Mouse (Mus musculus): ENCODE data around the gene 2300002M23Rik. TPM values are rescaled to one million over a fixed set of nuclear protein-coding genes. Genes with fewer than 3 reads are reported as not detected.

The 2300002M23Rik gene
- polyA plus RNA-seq, 1 experiment from 2014 or later: not detected

- Histone ChIP-seq H3K9ac (replicated peaks) (no peak overlapping the region), H3K4me1 (ENCODE audit: insufficient read depth) (no peaks in the 10 kb centered on the region), H3K9me3 (ENCODE audit: low read length) (no peaks in the 10 kb centered on the region), H3K4me3 (ENCODE audit: low read depth, low read length) (no peak overlapping the region), H3K36me3 (replicated peaks; ENCODE audit: insufficient read depth, low read length) (0 out of 2 replicates have a peak, but pooled peaks cover 3% of the 10 kb centered on the region), H3K27me3 (ENCODE audit: insufficient read depth, low read length) (no peaks in the 10 kb centered on the region), H3K27ac (ENCODE audit: low read depth) (no peak overlapping the region), H3K4me2 (ENCODE audit: low read depth, low read length) (no peak overlapping the region)
- DNase-seq (peak; percentile 73), ATAC-seq (peak; percentile 56; the same call in 1 of the 2 replicates)
- TF ChIP-seq EP300 (IDR thresholded peaks at IDR 0.05; ENCODE audit: low read depth): no peak
- peak; percentile 94 for TF ChIP-seq CTCF (IDR thresholded peaks at IDR 0.05; ENCODE audit: low read depth)
- WGBS (ENCODE audit: insufficient replicate concordance): 9% methylated on average over 6 of the region's 6 CpGs
These were observed 32.9 kb upstream of the 2300002M23Rik start for GRCm38 (mm10) chr17:35534343-35534742.

- H3K36me3 ChIP-seq (replicated peaks; ENCODE audit: insufficient read depth, low read length): no peaks in the 10 kb centered on the region
- H3K4me1 ChIP-seq (ENCODE audit: insufficient read depth): no peaks in the 10 kb centered on the region
- TF ChIP-seq EP300 (IDR thresholded peaks at IDR 0.05; ENCODE audit: low read depth): no peak
- no peak for TF ChIP-seq CTCF (IDR thresholded peaks at IDR 0.05; ENCODE audit: low read depth)
- H3K4me2 ChIP-seq (ENCODE audit: low read depth, low read length): no peak overlapping the region
- no peak overlapping the region for H3K9ac ChIP-seq (replicated peaks)
- DNase-seq: no peak
- WGBS (ENCODE audit: insufficient replicate concordance): 84% methylated on average over 4 of the region's 4 CpGs
- no peak for ATAC-seq
- no peak overlapping the region for H3K4me3 ChIP-seq (ENCODE audit: low read depth, low read length)
- no peaks in the 10 kb centered on the region for H3K27me3 ChIP-seq (ENCODE audit: insufficient read depth, low read length)
- H3K27ac ChIP-seq (ENCODE audit: low read depth): no peak overlapping the region
- no peaks in the 10 kb centered on the region for H3K9me3 ChIP-seq (ENCODE audit: low read length)
These were observed 29.8 kb upstream of the 2300002M23Rik start for GRCm38 (mm10) chr17:35537421-35537820.

GRCm38 (mm10) chr17:35538476-35538875 lies 28.8 kb upstream of the 2300002M23Rik start:
- Histone ChIP-seq H3K4me2 (ENCODE audit: low read depth, low read length) (no peak overlapping the region), H3K27me3 (ENCODE audit: insufficient read depth, low read length) (no peaks in the 10 kb centered on the region), H3K9me3 (ENCODE audit: low read length) (no peaks in the 10 kb centered on the region), H3K36me3 (replicated peaks; ENCODE audit: insufficient read depth, low read length) (no peaks in the 10 kb centered on the region), H3K4me1 (ENCODE audit: insufficient read depth) (no peaks in the 10 kb centered on the region), H3K27ac (ENCODE audit: low read depth) (no peak overlapping the region), H3K9ac (replicated peaks) (no peak overlapping the region), H3K4me3 (ENCODE audit: low read depth, low read length) (no peak overlapping the region)
- TF ChIP-seq EP300 (IDR thresholded peaks at IDR 0.05; ENCODE audit: low read depth) (no peak), CTCF (IDR thresholded peaks at IDR 0.05; ENCODE audit: low read depth) (no peak)
- ATAC-seq (no peak), DNase-seq (no peak)
- WGBS (ENCODE audit: insufficient replicate concordance): 52% methylated on average over 1 of the region's 1 CpGs

- no peaks in the 10 kb centered on the region for H3K9me3 ChIP-seq (ENCODE audit: low read length)
- TF ChIP-seq CTCF (IDR thresholded peaks at IDR 0.05; ENCODE audit: low read depth) (no peak), EP300 (IDR thresholded peaks at IDR 0.05; ENCODE audit: low read depth) (no peak)
- ATAC-seq: no peak
- no peak overlapping the region for H3K27ac ChIP-seq (ENCODE audit: low read depth)
- no peak overlapping the region for H3K9ac ChIP-seq (replicated peaks)
- no peaks in the 10 kb centered on the region for H3K36me3 ChIP-seq (replicated peaks; ENCODE audit: insufficient read depth, low read length)
- 54% methylated on average over 10 of the region's 10 CpGs for WGBS (ENCODE audit: insufficient replicate concordance)
- no peaks in the 10 kb centered on the region for H3K4me1 ChIP-seq (ENCODE audit: insufficient read depth)
- no peaks in the 10 kb centered on the region for H3K27me3 ChIP-seq (ENCODE audit: insufficient read depth, low read length)
- no peak for DNase-seq
- no peak overlapping the region for H3K4me3 ChIP-seq (ENCODE audit: low read depth, low read length)
- no peak overlapping the region for H3K4me2 ChIP-seq (ENCODE audit: low read depth, low read length)
These were observed 27.7 kb upstream of the 2300002M23Rik start for GRCm38 (mm10) chr17:35539540-35539939.

GRCm38 (mm10) chr17:35542761-35543411 lies 24.4 kb upstream of the 2300002M23Rik start:
- Histone ChIP-seq H3K27ac (ENCODE audit: low read depth) (no peak overlapping the region), H3K36me3 (replicated peaks; ENCODE audit: insufficient read depth, low read length) (no peaks in the 10 kb centered on the region), H3K4me3 (ENCODE audit: low read depth, low read length) (no peak overlapping the region), H3K4me2 (ENCODE audit: low read depth, low read length) (no peak overlapping the region), H3K9me3 (ENCODE audit: low read length) (no peaks in the 10 kb centered on the region), H3K9ac (replicated peaks) (no peak overlapping the region), H3K27me3 (ENCODE audit: insufficient read depth, low read length) (no peaks in the 10 kb centered on the region), H3K4me1 (ENCODE audit: insufficient read depth) (no peaks in the 10 kb centered on the region)
- ATAC-seq (no peak), DNase-seq (no peak)
- no peak for TF ChIP-seq EP300 (IDR thresholded peaks at IDR 0.05; ENCODE audit: low read depth)
- TF ChIP-seq CTCF (IDR thresholded peaks at IDR 0.05; ENCODE audit: low read depth): no peak
- 70% methylated on average over 15 of the region's 15 CpGs for WGBS (ENCODE audit: insufficient replicate concordance)

- ATAC-seq (no peak), DNase-seq (no peak)
- H3K4me1 ChIP-seq (ENCODE audit: insufficient read depth): no peaks in the 10 kb centered on the region
- H3K27ac ChIP-seq (ENCODE audit: low read depth): no peak overlapping the region
- no peak overlapping the region for H3K4me3 ChIP-seq (ENCODE audit: low read depth, low read length)
- WGBS (ENCODE audit: insufficient replicate concordance): 54% methylated on average over 14 of the region's 14 CpGs
- TF ChIP-seq CTCF (IDR thresholded peaks at IDR 0.05; ENCODE audit: low read depth) (no peak), EP300 (IDR thresholded peaks at IDR 0.05; ENCODE audit: low read depth) (no peak)
- H3K36me3 ChIP-seq (replicated peaks; ENCODE audit: insufficient read depth, low read length): no peaks in the 10 kb centered on the region
- H3K4me2 ChIP-seq (ENCODE audit: low read depth, low read length): no peak overlapping the region
- H3K9me3 ChIP-seq (ENCODE audit: low read length): no peaks in the 10 kb centered on the region
- H3K27me3 ChIP-seq (ENCODE audit: insufficient read depth, low read length): no peaks in the 10 kb centered on the region
- no peak overlapping the region for H3K9ac ChIP-seq (replicated peaks)
These were observed 23.8 kb upstream of the 2300002M23Rik start for GRCm38 (mm10) chr17:35543412-35543861.

All from liver, postnatal 0 days (tissue).